Mouse (Mus musculus) right cerebral cortex, adult 2 months (tissue): Measurements from ENCODE around the gene Olfr224.

ENCODE experiments used
- DNase-seq, 2 experiments: peaks; one replicate each; pipeline ENCODE4 v3.0.0; 2021 to 2022; ENCODE audit warnings: low spot score in 2 of 2

Olfr224 gene

DNA sequence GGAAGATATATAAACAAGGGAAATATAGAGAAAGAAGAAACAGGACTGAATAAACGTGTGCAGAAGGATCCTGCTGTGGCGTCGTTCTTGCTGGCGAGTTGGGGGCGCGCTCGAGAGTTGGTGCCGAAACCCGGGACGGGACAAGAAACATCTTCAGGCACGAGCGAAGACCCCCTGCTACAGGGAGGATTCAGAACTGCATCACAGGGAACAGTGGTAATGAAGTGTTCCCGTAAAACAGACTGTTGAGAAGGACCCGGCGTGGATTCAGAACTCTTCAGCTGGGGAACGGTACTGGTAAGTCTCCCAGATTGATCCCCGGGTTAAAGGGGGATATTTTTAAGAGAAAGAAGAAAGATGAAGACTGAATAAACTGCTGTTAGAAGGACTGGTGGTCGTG, 51.4 kb downstream of the Olfr224 start:
- peak; percentile 10 to 60 for DNase-seq
